Mouse (Mus musculus) left cerebral cortex, postnatal 14 days (tissue): ENCODE results near the gene Arhgap33. TPM values are rescaled to one million over a fixed set of nuclear protein-coding genes. Genes with fewer than 3 reads are reported as not detected.

ENCODE experiments used
- DNase-seq, 2 experiments: peaks; one replicate each; pipeline ENCODE4 v3.0.0; 2021 to 2022; ENCODE audit warnings: low spot score in 2 of 2, mixed read lengths in 1 of 2
- intact Hi-C: fragments of 180-260 bp; cut with DNase I; formaldehyde crosslinking; loops from one replicate; pipeline ENCODE4 v1.15.1; 2025
- total RNA-seq, 2 experiments: library from RNA; stranded (reverse); gene quantifications; 2 replicates each; pipeline ENCODE4 v1.2.3; 2021

The Arhgap33 gene
- total RNA-seq, 2 experiments from 2014 or later, result 233 to 246 TPM

- intact Hi-C loops, result loop anchor here (5.0 kb wide), 1 partner anchor 62 kb away; the partner anchor contains the start of gene Prodh2
These were observed 19.1 kb upstream of the Arhgap33 start for GRCm38 (mm10) chr7:30553810-30554584.

GRCm38 (mm10) chr7:30553021-30553589, 18.2 kb upstream of the Arhgap33 start:
- DNase-seq, result no peak
- intact Hi-C loops, result loop anchor here (5.0 kb wide), 1 partner anchor 61 kb away; the partner anchor contains the start of gene Prodh2

More at GRCm38 (mm10) chr7:30553810-30554584, 19.1 kb upstream of the Arhgap33 start:
- DNase-seq, result no peak

GRCm38 (mm10) chr7:30552102-30553020, 17.5 kb upstream of the Arhgap33 start, which contains the start of the genes Hspb6 and Proser3:
Gene Hspb6 (plus strand): TSS chr7:30552178.
Gene Proser3 (minus strand): TSS chr7:30552299.
- intact Hi-C loops, result loop anchor here (5.0 kb wide), 1 partner anchor 60 kb away; the partner anchor contains the start of gene Prodh2
- DNase-seq, result peak; percentile 97 to 99

DNA sequence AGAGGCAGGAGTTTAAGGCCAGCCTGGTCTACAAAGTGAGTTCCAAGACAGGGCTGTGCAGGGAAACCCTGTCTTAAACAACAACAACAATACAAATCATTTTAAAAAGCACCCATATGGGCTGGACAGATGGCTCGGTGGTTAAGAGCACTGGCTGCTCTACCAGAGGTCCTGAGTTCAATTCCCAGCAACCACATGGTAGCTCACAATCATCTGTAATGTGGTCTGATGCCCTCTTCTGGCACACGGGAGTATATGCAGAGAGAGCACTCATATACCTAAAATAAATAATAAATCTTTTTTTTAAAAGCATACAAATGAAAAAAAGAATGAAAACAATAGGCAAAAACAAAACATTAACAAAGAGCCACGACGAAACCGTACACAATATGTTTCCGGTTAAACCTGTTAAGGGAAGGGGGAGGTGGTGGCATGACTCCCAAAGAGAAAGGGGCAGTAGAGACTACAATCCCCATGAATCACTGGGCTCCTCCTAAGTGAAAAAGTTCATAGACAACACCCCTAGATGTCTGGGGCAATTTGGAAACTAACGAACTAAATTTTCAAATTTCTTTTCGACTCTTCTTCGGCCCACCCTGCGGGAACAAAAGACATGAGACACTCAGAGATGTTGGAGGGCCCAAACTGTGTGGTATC, 16.7 kb upstream of the Arhgap33 start:
- intact Hi-C loops, result loop anchor here (5.0 kb wide), 1 partner anchor 59 kb away; the partner anchor contains the start of gene Prodh2
- DNase-seq, result no peak

DNA sequence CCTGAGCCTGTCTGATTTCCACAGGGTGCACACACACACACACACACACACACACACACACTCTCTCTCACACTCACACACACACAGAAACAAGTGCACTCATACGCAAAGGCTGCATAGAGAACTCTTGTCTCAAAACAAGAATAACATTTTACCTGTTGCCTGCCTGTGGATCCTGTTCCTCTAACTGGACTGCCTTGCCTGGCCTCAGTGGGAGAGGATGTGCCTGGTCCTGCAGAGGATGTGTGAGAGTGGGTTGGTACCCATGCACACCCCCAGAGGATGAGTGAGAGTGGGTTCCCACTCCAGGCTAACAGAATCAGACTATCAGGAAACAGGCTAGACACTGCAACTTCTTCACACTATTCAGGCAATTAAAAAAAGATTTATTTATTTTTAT, 15.7 kb upstream of the Arhgap33 start:
- intact Hi-C loops, result loop anchor here (5.0 kb wide), 1 partner anchor 58 kb away; the partner anchor contains the start of gene Prodh2

DNA sequence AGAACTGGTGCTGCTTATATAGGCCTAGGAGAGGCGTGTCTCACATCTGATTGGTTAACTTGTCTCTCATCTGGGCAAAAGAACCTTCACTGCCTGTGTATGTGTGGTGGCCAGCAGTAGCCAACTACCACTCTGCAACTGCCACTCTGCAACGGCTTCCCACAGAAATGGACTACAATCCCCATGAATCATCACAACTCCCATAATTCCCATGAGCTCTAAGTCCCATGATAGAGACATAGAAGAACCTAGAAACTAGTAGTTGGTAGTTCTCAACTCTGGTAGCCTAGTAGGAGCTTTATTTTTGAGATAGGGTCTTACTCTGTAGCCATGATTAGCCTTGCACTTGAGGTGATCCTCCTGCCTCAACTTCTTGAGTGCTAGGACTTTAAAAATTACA, 15.0 kb upstream of the Arhgap33 start:
- intact Hi-C loops, result loop anchor here (5.0 kb wide), 1 partner anchor 58 kb away; the partner anchor contains the start of gene Prodh2
- no peak for DNase-seq

More for the DNA sequence above, 15.7 kb upstream of the Arhgap33 start:
- no peak for DNase-seq

GRCm38 (mm10) chr7:30544327-30544726, 9.5 kb upstream of the Arhgap33 start:
- no peak for DNase-seq
- intact Hi-C loops, result no loop called here

- intact Hi-C loops, result no loop called here
- no peak for DNase-seq
These were observed 5.7 kb upstream of the Arhgap33 start for GRCm38 (mm10) chr7:30540572-30540971.

DNA sequence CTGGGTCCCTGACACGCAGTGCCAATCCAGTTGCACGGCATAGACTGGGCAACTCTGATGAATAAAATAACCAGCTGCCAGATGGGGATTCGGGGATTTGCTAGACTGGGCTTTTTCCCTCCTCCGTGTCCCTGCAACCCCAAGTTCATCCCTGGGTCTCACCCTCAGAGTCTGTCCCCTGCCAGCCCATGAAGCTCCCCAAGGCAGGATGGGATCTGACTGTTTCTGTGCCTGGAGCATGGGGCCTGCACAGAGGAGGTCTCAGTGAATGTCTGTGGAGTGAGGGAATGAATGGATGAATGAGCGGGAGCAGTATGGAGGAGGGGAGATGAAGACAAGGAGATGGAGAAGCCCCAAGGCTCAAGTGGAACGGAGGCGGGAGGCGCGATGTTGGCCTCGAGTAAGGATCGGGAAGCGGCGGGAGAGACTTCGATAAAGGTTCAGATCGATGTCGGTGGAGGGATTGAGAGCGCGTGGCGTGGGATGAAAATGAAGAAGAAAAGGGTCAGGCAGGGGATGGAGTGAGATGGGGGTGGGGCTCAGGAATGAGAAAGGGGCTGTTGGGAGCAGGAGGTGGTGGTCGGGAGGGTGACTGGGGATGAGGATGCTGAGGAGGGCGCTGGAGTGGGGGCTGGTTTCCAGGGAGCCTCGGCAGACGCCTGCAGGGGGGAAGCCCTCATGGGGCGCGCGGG, 773 bp downstream of the Arhgap33 start:
- peak in 1 of 2 experiments; percentile 50 for DNase-seq

DNA sequence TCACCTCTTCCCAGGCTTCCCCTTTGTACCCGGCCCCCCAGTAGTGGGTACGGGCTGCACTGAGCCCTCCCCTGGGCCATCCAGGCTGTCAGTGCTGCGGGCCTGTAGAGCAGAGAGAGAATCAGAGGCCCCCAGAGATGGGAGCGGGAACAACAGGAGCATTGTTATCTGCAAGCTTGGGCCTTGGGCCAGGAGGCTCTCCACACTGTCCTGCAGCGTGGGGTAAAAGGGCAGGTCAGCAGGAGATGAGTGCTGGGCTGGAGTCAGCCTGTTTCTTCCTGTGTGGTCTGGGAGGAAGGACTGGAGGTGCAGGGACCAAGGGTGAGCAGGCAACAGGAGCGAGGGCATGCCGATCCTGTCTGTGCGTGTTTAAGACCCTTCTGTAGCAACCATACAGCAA, 1.9 kb downstream of the Arhgap33 start:
- intact Hi-C loops, result no loop called here
- no peak for DNase-seq

More for the DNA sequence above, 773 bp downstream of the Arhgap33 start:
- intact Hi-C loops, result no loop called here

GRCm38 (mm10) chr7:30531291-30531815, 3.5 kb downstream of the Arhgap33 start:
- intact Hi-C loops, result no loop called here
- DNase-seq, result peak; percentile 74 to 90

- no peak for DNase-seq
- intact Hi-C loops, result no loop called here
These were observed 7.9 kb downstream of the Arhgap33 start for GRCm38 (mm10) chr7:30526981-30527380.

DNA sequence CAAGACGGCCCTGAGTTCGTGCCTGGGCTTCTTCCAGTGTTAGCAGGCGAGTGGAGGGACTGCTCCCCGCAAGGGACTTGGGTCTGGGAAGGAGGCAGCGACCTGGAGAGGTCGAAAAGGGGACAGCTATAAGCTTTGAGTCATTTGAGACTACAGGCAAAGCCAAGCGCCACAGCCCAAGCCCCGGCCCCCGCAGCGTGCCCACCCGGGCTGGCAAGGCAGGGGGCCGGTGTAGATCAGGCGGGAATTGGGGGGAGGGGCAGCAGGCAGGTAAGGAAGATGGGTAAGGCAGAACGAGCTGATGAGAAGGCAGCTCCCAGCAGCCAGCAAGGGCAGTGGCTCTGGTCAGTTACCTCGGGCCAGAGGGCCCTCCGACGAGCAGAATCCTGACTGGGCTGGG, 8.5 kb downstream of the Arhgap33 start:
- intact Hi-C loops, result no loop called here
- no peak for DNase-seq

GRCm38 (mm10) chr7:30525954-30526353, 8.9 kb downstream of the Arhgap33 start:
- no peak for DNase-seq
- intact Hi-C loops, result no loop called here

DNA sequence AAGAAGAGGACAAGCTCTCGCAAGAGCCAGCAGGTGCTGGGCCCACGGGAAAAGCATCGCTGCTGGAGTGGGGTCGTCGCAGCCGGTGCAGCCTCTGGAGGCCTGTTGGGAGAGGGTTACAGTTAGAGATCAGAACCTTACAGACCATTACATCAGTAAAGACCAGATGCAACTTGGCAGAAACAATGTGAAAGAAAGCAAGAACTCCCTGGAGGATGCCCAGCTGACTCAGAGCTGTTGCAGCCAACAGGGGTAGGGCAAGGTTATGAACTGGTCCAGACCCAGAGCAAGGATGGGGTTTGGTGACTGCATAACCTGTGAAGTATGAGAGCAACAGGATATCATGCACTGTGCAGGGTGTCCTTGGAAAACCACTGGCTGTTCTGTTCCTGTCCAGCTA, 10.4 kb downstream of the Arhgap33 start:
- DNase-seq, result no peak
- intact Hi-C loops, result no loop called here

DNA sequence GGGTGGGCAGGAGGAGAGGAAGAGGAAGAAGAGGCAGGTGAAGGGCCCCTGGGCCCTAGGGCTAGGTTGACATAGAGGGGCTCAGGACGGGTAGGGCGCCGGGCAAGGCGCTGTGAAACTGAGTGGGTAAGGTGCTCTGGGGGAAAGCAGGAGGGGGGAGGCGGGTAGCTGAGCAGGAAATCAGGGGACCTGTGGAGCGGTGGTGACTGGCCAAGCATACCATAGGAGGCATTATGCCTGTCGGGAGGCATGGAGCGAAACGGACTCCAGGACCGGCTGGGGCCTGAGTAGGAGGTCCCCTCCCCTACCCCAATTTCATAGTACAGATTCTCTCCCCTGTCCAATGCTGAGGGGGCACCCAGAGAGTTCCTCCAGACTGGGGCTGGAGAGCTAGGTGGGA, 12.0 kb downstream of the Arhgap33 start:
- intact Hi-C loops, result no loop called here
- no peak for DNase-seq

DNA sequence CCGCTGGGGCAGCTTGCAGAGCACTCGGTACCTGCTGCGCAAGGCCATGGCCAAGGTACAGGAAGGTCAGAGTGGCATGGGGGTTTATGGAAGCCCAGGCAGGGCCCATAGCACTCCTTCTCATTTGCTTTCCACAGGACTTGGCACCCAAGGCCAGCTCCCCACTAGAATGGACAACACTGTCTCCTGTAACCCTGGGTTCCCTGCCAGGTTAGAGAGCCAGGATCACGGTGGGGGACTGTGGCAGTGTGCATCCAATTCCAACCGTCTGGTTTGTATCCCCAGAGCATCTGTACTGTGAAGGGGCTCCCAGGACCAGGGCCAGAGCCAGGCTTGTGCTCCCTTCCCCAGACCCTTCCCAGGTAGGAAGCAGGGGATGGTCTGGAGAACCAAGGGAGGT, 14.0 kb downstream of the Arhgap33 start:
- no peak for DNase-seq
- intact Hi-C loops, result no loop called here

- intact Hi-C loops, result no loop called here
- no peak for DNase-seq
These were observed 14.5 kb downstream of the Arhgap33 start for GRCm38 (mm10) chr7:30520396-30520795.
